Mouse (Mus musculus) ES-Bruce4 (cell line): ENCODE data around the gene Ankrd13b.

ENCODE experiments used
- CTCF ChIP-seq: IDR thresholded peaks from one replicate; pipeline ENCODE4 v1.8.1; 2011; ENCODE audit warnings: low read depth, low read length
- EP300 ChIP-seq: IDR thresholded peaks from 2 replicates; pipeline ENCODE4 v1.6.1; 2011; ENCODE audit warnings: low read depth, low read length; ENCODE audit not compliant: insufficient read depth
- POLR2A ChIP-seq: IDR thresholded peaks from one replicate; pipeline ENCODE4 v1.8.1; 2011; ENCODE audit warnings: low read length; ENCODE audit not compliant: insufficient read depth

- TF ChIP-seq CTCF (no peak), POLR2A (no peak), EP300 (no peak)
Observed at GRCm38 (mm10) chr11:77483043-77483442, 6.4 kb downstream of the Ankrd13b start.
